In genomic region chr7:19416590-19416989, GRCm38 (mm10) we compare ENCODE assay signal across 16 mouse cellular contexts. TPM values are rescaled to one million over a fixed set of nuclear protein-coding genes. Genes with fewer than 3 reads are reported as not detected.
DNase-seq lines count a peak whose midpoint lies in the region; TF ChIP-seq lines count a peak whose summit lies in the region.
"Had no signal": no experiment of that assay in that cellular context is flagged by ENCODE, and none has a peak within 500 bp of the region (broad histone marks: within the 10 kb centered on the region; RNA-seq: fewer than 3 reads in every experiment).

No protein-coding gene starts in this region.

- TF ChIP-seq CTCF in heart, adult 2 months (IDR thresholded peaks at IDR 0.05) = no peak

- WGBS in heart, embryonic 10.5 days = 57% methylated on average over 15 of the region's 15 CpGs
- WGBS in heart, adult 2 months = 46% methylated on average over 15 of the region's 15 CpGs
- WGBS in limb, embryonic 10.5 days = 82% methylated on average over 15 of the region's 15 CpGs

- peak overlapping the region; percentile 59 for H3K27ac ChIP-seq in heart, embryonic 10.5 days
- no peak overlapping the region for H3K27ac ChIP-seq in heart, adult 2 months
- no peak overlapping the region for H3K27ac ChIP-seq in limb, embryonic 10.5 days
- H3K27ac ChIP-seq: embryonic facial prominence, embryonic 13.5 days; forebrain, embryonic 12.5 days; hindbrain, embryonic 14.5 days had no signal

- H3K36me3 ChIP-seq in heart, embryonic 10.5 days = no peaks in the 10 kb centered on the region
- H3K36me3 ChIP-seq in heart, adult 2 months (ENCODE audit: control insufficient read depth, insufficient read depth, low read length) = no peaks in the 10 kb centered on the region
- H3K36me3 ChIP-seq in megakaryocyte, embryonic 14.5 days (replicated peaks; ENCODE audit: low read length) = no peaks in the 10 kb centered on the region
- H3K36me3 ChIP-seq in limb, embryonic 10.5 days = no peaks in the 10 kb centered on the region
- H3K36me3 ChIP-seq: embryonic facial prominence, embryonic 13.5 days; forebrain, embryonic 12.5 days had no signal

- no peaks in the 10 kb centered on the region for H3K79me2 ChIP-seq in heart, adult 2 months (replicated peaks; ENCODE audit: control insufficient read depth, insufficient read depth, low read length)

- intact Hi-C loops in heart, adult 2 months (cut with DNase I) = no loop called here
- intact Hi-C loops in left cerebral cortex, postnatal 36 days (cut with DNase I) = no loop called here

- peaks cover 32% of the 10 kb centered on the region for H3K4me1 ChIP-seq in heart, embryonic 10.5 days
- H3K4me1 ChIP-seq in heart, adult 2 months (ENCODE audit: control insufficient read depth, insufficient read depth, low read length) = no peaks in the 10 kb centered on the region
- H3K4me1 ChIP-seq in megakaryocyte, embryonic 14.5 days = peaks cover 36% of the 10 kb centered on the region
- peaks cover 13% of the 10 kb centered on the region for H3K4me1 ChIP-seq in limb, embryonic 10.5 days

- H3K9me3 ChIP-seq in heart, embryonic 10.5 days = no peaks in the 10 kb centered on the region; the same call in 1 of the 2 replicates
- H3K9me3 ChIP-seq in megakaryocyte, embryonic 14.5 days = peaks cover 9% of the 10 kb centered on the region
- 0 out of 2 replicates have a peak, but pooled peaks cover 2% of the 10 kb centered on the region for H3K9me3 ChIP-seq in limb, embryonic 10.5 days (replicated peaks)

- no peak for DNase-seq in heart, embryonic 10.5 days (ENCODE audit: low spot score)
- DNase-seq in heart, adult 2 months = no peak
- peak; percentile 38 for DNase-seq in thymus, postnatal 4 days
- no peak for DNase-seq in thymus, postnatal 10 days (ENCODE audit: low spot score in 2 of 2)
- DNase-seq in natural killer cell, adult 2 months (ENCODE audit: low spot score in 2 of 2) = peak; percentile 18 to 36
- DNase-seq in limb, embryonic 10.5 days (ENCODE audit: low spot score) = no peak
- no peak for DNase-seq in left cerebral cortex, postnatal 36 days (ENCODE audit: low spot score in 2 of 2)
- DNase-seq: adrenal gland, adult 2 months; adrenal gland, postnatal 25 days; cerebellum, adult 18-20 months; cerebellum, adult 9-11 months; cerebellum, postnatal 36 days had no signal

- 0 out of 2 replicates have a peak overlapping the region, but pooled peaks have one; percentile 5 for H3K4me3 ChIP-seq in heart, embryonic 10.5 days
- H3K4me3 ChIP-seq in heart, adult 2 months = no peak overlapping the region
- peak overlapping the region; percentile 57 for H3K4me3 ChIP-seq in megakaryocyte, embryonic 14.5 days (replicated peaks)
- H3K4me3 ChIP-seq in limb, embryonic 10.5 days = no peak overlapping the region
- H3K4me3 ChIP-seq: embryonic facial prominence, embryonic 13.5 days; forebrain, embryonic 12.5 days had no signal

- TF ChIP-seq POLR2A in heart, adult 2 months (IDR thresholded peaks at IDR 0.05; ENCODE audit: insufficient read depth, low read depth, low read length) = no peak; the same call in 1 of the 2 replicates

- no peak overlapping the region for H3K9ac ChIP-seq in heart, adult 2 months (ENCODE audit: low read depth, low read length)
- H3K9ac ChIP-seq: embryonic facial prominence, embryonic 13.5 days; forebrain, embryonic 12.5 days; hindbrain, embryonic 14.5 days had no signal

- TF ChIP-seq EP300 in heart, adult 2 months (IDR thresholded peaks at IDR 0.05; ENCODE audit: insufficient read depth, low read depth, low read length) = no peak

- H3K27me3 ChIP-seq in heart, embryonic 10.5 days (ENCODE audit: insufficient read depth, poor library complexity, severe bottlenecking) = peaks cover 66% of the 10 kb centered on the region
- no peaks in the 10 kb centered on the region; the same call in 1 of the 2 replicates for H3K27me3 ChIP-seq in heart, adult 2 months (ENCODE audit: control insufficient read depth, insufficient read depth, low read length)
- H3K27me3 ChIP-seq in megakaryocyte, embryonic 14.5 days (replicated peaks) = peaks cover 63% of the 10 kb centered on the region
- H3K27me3 ChIP-seq in limb, embryonic 10.5 days (ENCODE audit: low read depth, poor library complexity, severe bottlenecking) = peaks cover 73% of the 10 kb centered on the region

RNA-seq across cellular contexts. Expression of gene Ckm, which starts 12.0 kb away (rescaled TPM):
- polyA plus RNA-seq in heart, embryonic 10.5 days (2016; fragmentation: Nextera tagmentation; extraction: Ambion mirVana) = 3.6 and 9.8 TPM in 2 replicates
- total RNA-seq in heart, adult 2 months (2021) = 1,000 to 10,000 TPM; 3,482 to 3,985 TPM
- 7,008 and 7,255 TPM in 2 replicates for polyA plus RNA-seq in heart, adult 2 months (2012; rRNA removed)
- polyA plus RNA-seq in megakaryocyte, embryonic 14.5 days (2012; ENCODE audit: insufficient read depth, low replicate concordance) = 0.96 TPM in 1 of 2 replicates, not detected in the other
- not detected in 2 replicates for polyA plus RNA-seq in limb, embryonic 10.5 days (2016; fragmentation: Nextera tagmentation; extraction: Ambion mirVana)
- under 1 TPM; 0.35 to 0.41 TPM for total RNA-seq in left cerebral cortex, postnatal 36 days (2021)
- total RNA-seq: adrenal gland, adult 2 months; adrenal gland, postnatal 25 days had no signal
- polyA plus RNA-seq: embryonic facial prominence, embryonic 13.5 days; forebrain, embryonic 12.5 days; hindbrain, embryonic 14.5 days had no signal

RNA-seq across cellular contexts. Expression of gene Klc3, which starts 12.7 kb away (rescaled TPM):
- 4.4 and 5.8 TPM in 2 replicates for polyA plus RNA-seq in heart, embryonic 10.5 days (2016; fragmentation: Nextera tagmentation; extraction: Ambion mirVana)
- total RNA-seq in heart, adult 2 months (2021) = under 1 TPM; 0.21 to 0.25 TPM
- polyA plus RNA-seq in heart, adult 2 months (2012; rRNA removed) = 0.29 and 0.59 TPM in 2 replicates
- 1.3 TPM in 1 of 2 replicates, not detected in the other for polyA plus RNA-seq in megakaryocyte, embryonic 14.5 days (2012; ENCODE audit: insufficient read depth, low replicate concordance)
- 3.3 and 4.4 TPM in 2 replicates for polyA plus RNA-seq in limb, embryonic 10.5 days (2016; fragmentation: Nextera tagmentation; extraction: Ambion mirVana)
- total RNA-seq in left cerebral cortex, postnatal 36 days (2021) = 1 to 10 TPM; 2.6 to 3.3 TPM

RNA-seq across cellular contexts. Expression of gene Ercc2, which starts 34.8 kb away (rescaled TPM):
- polyA plus RNA-seq in heart, embryonic 10.5 days (2016; fragmentation: Nextera tagmentation; extraction: Ambion mirVana) = 19.2 and 19.3 TPM in 2 replicates
- total RNA-seq in heart, adult 2 months (2021) = 10 to 100 TPM; 10.9 to 11.6 TPM
- 22.6 and 24.8 TPM in 2 replicates for polyA plus RNA-seq in heart, adult 2 months (2012; rRNA removed)
- polyA plus RNA-seq in megakaryocyte, embryonic 14.5 days (2012; ENCODE audit: insufficient read depth, low replicate concordance) = 24.2 and 30.8 TPM in 2 replicates
- 25.6 and 26.6 TPM in 2 replicates for polyA plus RNA-seq in limb, embryonic 10.5 days (2016; fragmentation: Nextera tagmentation; extraction: Ambion mirVana)
- 10 to 100 TPM; 26.1 to 40.0 TPM for total RNA-seq in left cerebral cortex, postnatal 36 days (2021)

RNA-seq across cellular contexts. Expression of gene Mark4, which starts 42.0 kb away (rescaled TPM):
- polyA plus RNA-seq in heart, embryonic 10.5 days (2016; fragmentation: Nextera tagmentation; extraction: Ambion mirVana) = 7.0 and 8.9 TPM in 2 replicates
- 10 to 100 TPM; 22.4 to 27.2 TPM for total RNA-seq in heart, adult 2 months (2021)
- polyA plus RNA-seq in heart, adult 2 months (2012; rRNA removed) = 11.1 and 11.8 TPM in 2 replicates
- polyA plus RNA-seq in megakaryocyte, embryonic 14.5 days (2012; ENCODE audit: insufficient read depth, low replicate concordance) = 102 and 169 TPM in 2 replicates
- polyA plus RNA-seq in limb, embryonic 10.5 days (2016; fragmentation: Nextera tagmentation; extraction: Ambion mirVana) = 7.6 and 8.0 TPM in 2 replicates
- total RNA-seq in left cerebral cortex, postnatal 36 days (2021) = 10 to 100 TPM; 76.8 to 77.7 TPM

RNA-seq across cellular contexts. Expression of gene Exoc3l2, which starts 46.5 kb away (rescaled TPM):
- polyA plus RNA-seq in heart, embryonic 10.5 days (2016; fragmentation: Nextera tagmentation; extraction: Ambion mirVana) = 1.8 and 2.5 TPM in 2 replicates
- 1 to 10 TPM in 1 of 2 experiments, under 1 TPM in 1; 0.80 to 1.2 TPM for total RNA-seq in heart, adult 2 months (2021)
- 1.5 and 1.7 TPM in 2 replicates for polyA plus RNA-seq in heart, adult 2 months (2012; rRNA removed)
- 40.8 and 53.6 TPM in 2 replicates for polyA plus RNA-seq in megakaryocyte, embryonic 14.5 days (2012; ENCODE audit: insufficient read depth, low replicate concordance)
- 1.2 and 1.7 TPM in 2 replicates for polyA plus RNA-seq in limb, embryonic 10.5 days (2016; fragmentation: Nextera tagmentation; extraction: Ambion mirVana)
- under 1 TPM; 0.23 to 0.52 TPM for total RNA-seq in left cerebral cortex, postnatal 36 days (2021)

Comparison
In these comparisons a context has a peak if more than half of its experiments do, and no peak if none do; other contexts are left out.
1. DNase-seq: peak in thymus, postnatal 4 days (single experiment) and natural killer cell, adult 2 months (2 of 2); none in heart, embryonic 10.5 days (single experiment), heart, adult 2 months (0 of 2), thymus, postnatal 10 days (0 of 2), limb, embryonic 10.5 days (single experiment) and left cerebral cortex, postnatal 36 days (0 of 2).
2. H3K4me3 ChIP-seq: peak in heart, embryonic 10.5 days (single experiment) and megakaryocyte, embryonic 14.5 days (single experiment); none in heart, adult 2 months (single experiment) and limb, embryonic 10.5 days (single experiment).
3. RNA of gene Ckm, which starts 12.0 kb away (polyA plus RNA-seq): 7,008 to 7,255 TPM in heart, adult 2 months; 3.6 to 9.8 TPM in heart, embryonic 10.5 days, 0.96 TPM in megakaryocyte, embryonic 14.5 days and not detected in limb, embryonic 10.5 days; every median in the first group is over 100 times any median in the second.